Mouse (Mus musculus) heart, postnatal 0 days (tissue): ENCODE results near the gene Ankrd27.

Experiments
- CTCF ChIP-seq: IDR thresholded peaks from 2 replicates; pipeline ENCODE4 v1.5.1; 2016; ENCODE audit warnings: antibody characterized with exemption, control low read depth, low read depth
- EP300 ChIP-seq: IDR thresholded peaks from 2 replicates; pipeline ENCODE4 v1.6.1; 2016; ENCODE audit warnings: antibody characterized with exemption, low read depth

- TF ChIP-seq EP300 (no peak), CTCF (no peak)
Observed at GRCm38 (mm10) chr7:35583476-35584025, 2.5 kb upstream of the Ankrd27 start.
